Mouse (Mus musculus): ENCODE measurements at regions not wholly inside any gene's neighbourhood (a gene's known extent, or its start where the extent isn't known, plus 50 kb on each side); places are given as distances from the start of the nearest gene placed in this dataset.
"Not testable (repeated sequence)": the region's sequence is repeated elsewhere in the genome, so short reads cannot be mapped to it uniquely, and the experiment has no call there.

DNA sequence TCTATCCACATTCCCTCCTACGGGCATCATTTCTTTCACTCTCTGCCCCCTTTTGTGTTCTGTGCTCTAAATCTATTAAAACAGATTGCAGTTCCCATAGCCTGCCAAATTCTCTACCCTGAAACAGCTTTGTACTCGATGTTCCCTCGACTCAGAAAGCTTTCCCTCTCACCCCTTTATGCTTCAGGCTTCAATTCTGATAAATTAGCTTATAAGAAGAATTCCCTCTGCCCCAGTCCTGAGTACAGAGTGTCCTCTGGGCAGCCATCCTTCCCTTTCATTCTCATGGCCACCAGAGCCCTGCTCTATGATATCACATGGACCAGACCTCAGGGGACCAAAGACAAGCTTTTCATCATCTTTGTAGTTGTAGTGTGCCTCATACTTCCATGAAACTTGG is 163.6 kb downstream of the Cartpt start:
- no peak for DNase-seq

DNA sequence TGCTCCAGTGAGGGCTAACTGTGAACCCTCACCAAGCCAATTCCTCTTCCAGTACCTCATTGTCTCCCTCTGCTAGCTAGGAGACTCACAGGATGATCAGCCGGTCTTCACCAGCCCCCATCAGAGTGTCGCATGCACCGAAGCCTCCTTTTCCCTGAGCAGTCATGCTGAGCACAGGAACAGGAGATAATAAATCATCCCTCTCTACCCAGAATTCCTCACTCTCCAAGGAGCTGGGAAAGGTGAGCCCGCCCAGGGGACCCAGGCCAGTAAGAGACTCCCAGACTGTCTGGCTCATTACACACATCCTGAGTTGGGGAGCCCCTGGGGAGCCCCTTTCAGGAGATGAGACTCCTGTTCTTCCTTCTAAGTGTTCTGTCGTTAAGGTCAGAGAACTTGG is 171.7 kb downstream of the Cartpt start:
- peak; percentile 6 for DNase-seq

DNA sequence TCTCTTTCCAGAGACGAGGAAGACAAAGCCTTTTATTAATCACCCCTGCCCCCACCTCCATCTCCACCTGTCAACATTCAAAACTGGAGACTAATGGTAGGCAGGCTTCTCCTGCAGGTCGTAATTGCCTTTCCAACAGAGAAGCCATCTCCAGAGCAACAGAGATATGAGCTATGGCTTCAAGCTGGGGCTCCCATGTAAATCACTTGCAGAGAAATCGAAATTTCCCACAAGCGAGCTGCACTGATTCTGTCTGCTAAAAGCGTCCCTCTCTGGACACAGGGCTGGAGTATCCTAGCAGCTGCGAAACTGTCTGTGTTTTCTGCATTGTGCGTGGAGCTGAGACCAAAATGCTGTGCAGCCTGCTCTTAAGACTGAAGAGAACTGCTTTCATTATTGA is 176.6 kb downstream of the Cartpt start:
- DNase-seq: no peak

DNA sequence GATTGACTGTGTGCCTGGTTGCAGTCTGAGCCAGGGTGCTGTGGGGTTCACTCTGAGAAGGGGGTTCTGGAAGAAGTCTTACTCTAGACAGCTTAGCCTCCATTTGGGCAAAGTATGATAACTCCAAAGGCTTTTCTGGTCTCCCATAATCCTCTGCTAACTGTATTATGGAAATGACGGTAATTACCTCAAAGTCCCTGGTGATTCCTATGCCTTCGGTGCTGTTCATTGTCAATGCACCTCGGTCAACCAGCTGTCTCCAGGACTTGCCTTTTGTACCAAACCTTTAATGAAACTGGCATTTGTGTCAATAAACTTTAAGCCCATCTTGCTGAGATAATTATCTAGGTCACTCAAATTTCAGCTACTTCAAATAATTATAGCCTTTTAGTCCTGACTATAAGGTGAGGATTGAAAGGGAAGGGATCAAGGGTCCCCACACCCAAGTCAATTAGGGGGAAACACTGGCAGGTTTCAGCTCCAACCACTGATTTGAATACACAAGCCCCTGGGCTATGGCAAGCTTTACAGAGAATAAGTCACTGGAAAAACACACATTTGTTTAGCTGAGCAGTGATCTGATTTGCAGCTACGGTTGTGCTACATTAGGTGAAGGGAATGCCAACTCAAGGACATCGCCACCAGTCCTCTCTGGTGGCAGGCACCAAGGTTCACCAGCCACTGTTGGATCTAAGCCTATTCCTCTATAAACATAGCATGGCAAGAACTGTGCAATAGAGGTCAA is 177.5 kb downstream of the Cartpt start:
- DNase-seq: peak; percentile 28

DNA sequence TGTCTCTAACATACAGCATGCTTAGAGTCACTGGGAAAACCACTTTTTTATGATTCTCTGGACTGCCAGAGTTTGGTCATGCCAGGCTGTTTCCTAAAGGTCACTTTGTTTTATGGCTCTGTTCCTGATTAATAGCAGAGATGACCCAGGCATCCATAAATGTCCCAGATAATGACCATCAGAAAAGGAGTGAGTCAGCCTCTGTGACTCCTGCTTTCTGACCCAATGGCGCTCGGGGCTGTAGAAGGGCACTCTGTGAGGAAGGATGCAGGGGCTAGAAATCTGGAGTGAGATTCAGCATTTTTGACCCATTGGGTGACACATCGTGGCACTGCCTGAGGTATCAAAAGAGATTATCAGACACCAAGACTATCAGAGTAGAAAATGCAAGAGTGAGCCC is 180.3 kb downstream of the Cartpt start:
- DNase-seq: peak; percentile 61

DNA sequence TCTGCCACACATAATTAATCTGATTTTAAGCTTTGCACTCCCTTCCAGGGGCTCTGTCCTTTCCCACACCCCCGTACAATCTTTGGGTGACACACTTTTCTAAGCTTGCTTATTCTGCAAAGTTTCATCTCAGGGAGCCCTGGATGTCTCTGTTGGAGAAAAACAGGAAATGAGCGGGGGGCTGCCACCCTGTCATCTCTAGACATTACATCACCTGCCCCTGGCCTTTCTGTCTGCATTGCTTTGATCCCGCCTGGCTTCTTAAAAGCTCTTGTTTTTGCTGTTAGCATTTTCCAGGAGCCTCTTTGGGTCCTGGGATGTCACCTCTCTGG is 180.2 kb upstream of the Map1b start:
- peak; percentile 16 for DNase-seq

DNA sequence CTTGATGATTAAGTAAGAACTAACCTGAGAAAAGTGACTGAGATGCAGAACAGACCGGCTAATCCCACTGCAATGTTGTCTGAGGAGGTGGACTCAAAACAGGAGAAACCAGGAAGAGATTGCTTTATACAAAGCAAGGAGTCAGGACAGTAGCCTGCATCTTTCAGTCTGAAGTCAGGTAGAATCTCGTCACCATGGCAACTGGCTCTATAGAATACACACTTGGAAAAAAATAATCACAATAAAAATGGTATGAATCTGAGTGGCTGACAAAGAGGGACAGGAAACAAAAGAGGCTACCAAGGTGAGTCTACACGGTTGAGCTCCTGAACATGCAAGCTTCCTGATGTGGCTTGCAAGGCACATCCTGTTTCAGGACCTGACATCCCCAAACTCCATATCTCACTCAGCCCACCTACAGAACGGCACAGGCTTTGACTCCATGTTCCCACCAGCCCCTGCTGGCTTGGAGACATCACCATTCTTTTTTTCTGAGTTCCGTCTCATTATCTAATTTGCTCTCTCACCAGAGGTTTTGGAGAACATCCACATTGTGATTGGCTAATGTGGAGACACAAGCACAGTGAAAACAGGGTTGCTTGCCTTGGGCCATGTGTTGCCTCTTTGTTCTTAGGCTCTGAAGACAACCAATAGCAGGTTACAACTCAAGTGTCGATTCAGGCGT is 179.7 kb upstream of the Map1b start:
- DNase-seq: no peak

DNA sequence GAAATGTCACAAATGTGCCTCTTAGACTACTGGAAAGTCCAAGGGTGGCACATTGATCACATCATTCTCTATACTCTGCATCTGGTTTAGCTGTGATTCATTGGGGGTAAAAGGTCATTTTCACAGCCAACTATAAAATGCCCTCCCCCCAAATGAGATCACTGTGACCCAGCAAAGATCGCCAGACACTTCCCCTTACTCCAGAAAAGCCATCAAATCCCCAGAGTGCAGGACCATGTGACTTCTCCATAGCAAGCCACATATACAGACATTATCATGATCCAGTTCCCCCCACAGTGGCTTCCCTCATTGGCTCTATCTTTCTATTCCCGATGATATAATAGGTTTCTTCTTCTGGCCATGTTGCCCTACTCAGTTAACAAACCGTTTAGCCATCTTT is 163.6 kb upstream of the Map1b start:
- DNase-seq: no peak

DNA sequence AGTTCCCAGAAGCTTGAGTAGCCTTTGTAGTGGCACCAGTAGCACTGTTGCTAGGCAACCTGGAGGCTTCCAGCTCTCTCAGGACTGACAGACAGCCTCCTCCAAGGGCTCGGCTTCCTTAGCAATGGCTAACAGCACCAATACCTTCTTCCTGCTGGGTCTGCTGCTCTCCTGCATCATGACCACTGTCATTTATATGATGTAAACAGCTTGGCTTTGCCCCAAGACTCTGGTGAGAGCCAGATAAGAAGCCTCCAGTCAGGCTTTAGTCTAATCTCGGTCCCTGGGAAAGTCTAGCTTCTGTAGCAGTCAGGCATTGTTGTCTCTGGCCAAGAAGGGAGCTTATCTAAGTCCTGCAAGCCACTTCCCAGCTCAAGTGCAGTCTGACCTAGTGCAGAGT is 163.1 kb upstream of the Map1b start:
- peak; percentile 40 for DNase-seq

DNA sequence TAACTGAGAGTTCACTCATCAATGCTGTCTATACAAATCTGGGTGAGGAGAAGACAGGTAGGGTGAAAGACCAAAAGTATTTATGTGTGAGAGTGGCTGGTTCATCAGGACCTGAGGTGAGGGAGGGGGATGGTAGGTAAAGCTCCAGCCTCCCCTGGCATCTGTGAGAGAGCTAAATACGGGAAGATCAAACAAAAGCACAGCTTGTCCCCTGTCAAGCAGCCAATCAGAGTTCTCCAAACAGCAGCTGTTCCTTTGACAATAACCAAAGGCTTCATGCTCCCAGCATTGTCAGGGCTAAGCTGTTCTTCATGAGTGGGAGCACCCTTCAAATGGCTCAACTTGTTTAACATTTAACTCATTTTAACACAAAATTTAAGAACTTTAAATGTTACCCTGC is 160.1 kb upstream of the Map1b start:
- no peak for DNase-seq

DNA sequence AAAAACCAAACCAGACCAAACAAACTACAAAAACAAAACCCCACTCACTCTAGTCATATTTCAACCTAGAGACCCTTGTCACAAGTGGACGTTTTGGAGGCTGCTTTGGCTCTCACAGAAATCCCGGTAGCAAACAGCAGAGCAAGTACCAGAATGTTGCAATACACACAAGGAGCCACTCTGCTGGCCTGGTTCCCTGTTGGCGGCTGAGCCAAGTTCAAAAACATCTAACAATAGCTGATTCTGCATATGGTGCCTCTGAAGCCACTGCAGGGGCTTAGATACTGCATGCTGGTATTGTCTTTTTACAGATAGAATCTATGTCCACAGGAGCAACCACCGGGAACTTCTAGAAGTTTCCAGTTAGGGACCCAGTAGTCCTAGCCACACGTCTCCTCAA is 159.6 kb upstream of the Map1b start:
- DNase-seq: peak; percentile 31

DNA sequence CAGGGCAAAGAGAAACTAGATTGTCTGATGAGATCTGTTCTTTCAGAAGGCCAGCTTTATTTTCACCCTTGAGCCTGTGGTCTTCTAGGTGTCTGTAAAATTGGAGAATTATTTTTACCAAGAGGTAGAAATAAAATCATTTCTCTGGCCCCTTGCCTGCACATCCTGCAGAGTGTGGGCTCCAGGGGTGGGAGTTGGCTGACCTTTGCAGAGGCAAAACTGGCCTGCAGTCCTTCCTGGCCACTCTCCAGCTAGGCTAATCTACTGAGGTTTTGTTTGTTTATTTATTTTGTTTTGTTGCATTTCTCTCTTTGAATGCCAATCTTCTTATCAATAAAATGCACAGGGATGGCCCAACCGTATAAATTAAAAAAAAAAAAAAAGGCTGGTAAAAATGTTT is 156.4 kb upstream of the Map1b start:
- DNase-seq: peak; percentile 31

DNA sequence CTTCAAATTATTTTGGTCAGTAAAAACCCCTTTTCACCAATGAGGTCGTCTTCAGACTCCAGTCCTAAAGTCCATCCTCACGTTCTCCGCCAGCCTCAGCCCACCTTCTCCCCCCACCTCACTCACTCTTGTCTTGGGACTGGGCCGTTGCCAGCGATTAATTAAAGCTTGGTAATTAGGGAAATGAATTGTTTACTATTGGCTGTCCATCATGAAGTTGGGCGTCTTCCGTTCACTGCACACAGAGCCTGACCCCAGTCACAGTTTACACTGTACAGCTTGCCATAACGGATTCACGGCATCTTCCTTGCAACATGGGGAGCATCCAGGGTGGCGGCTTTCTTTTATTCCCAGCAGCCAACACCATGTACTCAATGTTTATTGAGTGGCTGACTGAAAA is 155.4 kb upstream of the Map1b start:
- no peak for DNase-seq

DNA sequence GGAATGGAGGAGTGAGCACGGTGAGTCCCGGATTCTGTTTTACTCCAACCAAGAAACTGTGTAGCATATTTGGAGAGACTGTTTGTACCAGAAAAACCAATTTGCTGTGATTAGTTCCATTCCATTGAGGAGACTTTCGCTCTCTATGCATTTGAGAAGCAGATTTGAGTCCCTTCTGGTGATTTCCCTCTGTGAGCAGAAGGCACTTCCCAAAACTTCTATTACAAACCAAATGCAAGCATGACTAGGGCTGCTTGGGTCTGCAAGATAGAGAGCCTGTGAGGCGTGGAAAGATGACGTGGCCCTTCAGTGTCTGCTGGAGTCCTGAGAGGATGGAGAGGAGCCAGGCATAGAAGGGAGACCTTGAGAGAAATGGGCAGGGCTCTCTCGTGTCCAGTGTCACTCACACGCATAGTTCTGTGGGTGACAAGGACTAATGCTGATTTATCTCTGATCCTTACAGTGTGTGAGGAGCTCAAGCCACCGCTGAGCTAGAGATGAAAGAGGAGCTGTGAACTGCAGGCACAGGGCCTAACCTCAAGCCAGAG is 153.7 kb upstream of the Map1b start:
- DNase-seq: peak; percentile 80

DNA sequence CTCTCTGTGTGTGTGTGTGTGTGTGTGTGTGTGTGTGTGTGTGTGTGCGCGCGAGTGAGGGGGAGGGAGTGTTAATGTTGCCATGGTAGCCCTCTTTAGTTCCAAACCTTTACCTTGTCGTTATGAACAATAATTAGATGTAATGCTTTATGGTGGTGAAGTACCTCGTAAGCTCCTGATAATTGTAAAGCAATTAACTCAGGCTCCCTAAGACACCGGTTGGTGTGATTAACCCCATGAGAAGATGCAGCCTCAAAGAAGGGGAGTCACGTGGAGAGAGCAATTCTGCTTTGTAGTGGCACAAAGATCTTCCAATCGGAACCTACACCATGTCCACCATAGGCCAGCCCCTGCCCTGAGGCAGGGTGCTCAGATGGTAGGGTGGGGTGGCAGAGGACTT is 152.3 kb upstream of the Map1b start:
- no peak for DNase-seq

DNA sequence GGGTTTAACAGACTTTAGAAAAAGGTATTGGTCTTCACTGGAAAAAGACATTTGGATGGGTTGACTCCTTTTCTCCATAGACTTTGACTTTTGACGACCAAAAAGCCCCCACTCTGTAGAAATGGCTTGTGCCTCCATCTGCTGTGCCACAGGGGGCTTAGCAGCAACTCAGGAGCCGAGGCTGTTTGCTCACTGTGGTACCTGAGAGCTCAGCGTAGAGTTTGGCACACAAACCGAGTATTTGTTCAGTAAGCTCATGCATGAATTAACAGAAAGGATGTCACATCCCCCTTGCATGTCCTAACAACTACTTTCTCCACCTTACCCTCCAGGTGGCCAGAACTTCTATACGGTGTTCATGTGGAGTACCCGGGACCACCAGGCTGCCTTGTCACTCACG is 149.7 kb upstream of the Map1b start:
- DNase-seq: no peak

DNA sequence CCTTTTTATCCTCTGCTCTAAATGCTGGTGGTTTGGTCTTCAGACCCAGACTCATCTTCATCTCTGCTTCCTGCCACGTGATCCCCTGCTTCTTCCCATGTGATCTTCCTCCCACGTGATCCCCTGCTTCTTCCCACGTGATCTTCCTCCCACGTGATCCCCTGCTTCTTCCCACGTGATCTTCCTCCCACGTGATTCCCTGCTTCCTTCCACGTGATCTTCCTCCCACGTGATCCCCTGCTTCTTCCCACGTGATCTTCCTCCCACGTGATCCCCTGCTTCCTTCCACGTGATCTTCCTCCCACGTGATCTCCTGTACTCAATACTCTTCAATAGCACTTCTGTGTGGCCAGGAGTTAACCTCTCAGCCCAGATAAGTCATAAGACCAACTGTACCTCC is 147.1 kb upstream of the Map1b start:
- not testable (repeated sequence) for DNase-seq

DNA sequence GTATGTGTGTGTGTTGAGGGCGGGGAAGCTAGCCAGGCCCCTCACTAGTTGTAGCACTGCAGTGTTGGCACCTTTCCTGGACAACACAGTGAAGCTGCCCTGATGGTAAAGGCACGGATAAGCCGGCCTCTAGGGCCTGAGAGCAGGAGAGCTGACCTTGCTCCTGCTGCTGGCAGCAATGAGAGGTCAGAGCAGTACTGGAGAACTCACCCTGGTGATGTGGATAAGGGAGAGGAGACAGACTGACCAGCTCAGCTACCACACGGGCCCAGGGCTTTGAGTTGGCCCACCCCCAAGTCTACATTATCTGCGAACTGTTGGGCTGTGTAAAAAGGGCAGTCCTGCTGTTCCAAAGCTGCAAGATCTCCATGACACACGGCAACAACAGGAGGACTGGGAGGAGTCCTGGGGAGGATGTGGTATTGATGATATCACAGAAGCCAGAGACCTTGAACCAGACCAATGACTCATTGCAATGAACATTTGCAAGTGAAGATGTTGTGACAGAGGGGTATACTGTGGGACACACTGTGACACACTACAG is 131.4 kb upstream of the Map1b start:
- DNase-seq: peak; percentile 54

DNA sequence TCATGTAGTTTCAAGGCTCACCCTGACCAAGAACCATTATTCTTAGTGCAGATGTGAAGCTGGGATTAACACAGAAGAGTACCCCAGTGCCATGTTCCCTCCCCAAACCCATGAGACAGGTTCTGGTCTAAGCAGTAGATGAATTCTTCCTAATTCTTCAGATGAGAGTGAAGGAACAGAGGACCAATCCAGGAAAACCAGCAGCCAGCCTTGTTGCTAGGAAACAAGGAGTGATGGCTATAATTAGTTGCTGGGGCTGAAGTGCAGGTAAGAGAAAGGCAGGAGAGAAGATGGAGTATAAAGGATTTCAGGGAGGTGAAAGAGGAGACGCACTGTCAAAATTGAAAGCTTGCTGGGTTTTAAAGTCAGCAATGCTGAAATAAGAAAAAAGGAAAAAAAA is 128.4 kb upstream of the Map1b start:
- DNase-seq: no peak

DNA sequence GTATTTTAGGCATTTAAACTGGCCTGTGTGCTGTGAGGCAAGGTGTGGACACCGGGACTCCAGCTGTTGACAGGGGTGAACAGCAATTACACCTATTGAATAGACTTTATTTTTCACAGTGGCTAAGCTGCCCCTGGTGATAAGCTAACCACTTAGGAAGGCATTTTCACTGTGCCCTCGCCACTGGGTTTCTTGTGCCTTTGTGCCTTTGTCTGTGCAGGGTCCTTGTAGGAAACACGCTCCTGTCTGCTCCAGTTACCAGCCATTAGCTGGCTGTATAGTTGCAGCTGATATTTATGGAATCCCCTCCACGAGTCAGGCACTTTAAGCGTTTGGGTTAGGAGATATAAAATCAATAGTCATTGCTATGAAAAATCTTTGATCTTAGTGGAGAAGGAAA is 126.5 kb upstream of the Map1b start:
- no peak for DNase-seq

DNA sequence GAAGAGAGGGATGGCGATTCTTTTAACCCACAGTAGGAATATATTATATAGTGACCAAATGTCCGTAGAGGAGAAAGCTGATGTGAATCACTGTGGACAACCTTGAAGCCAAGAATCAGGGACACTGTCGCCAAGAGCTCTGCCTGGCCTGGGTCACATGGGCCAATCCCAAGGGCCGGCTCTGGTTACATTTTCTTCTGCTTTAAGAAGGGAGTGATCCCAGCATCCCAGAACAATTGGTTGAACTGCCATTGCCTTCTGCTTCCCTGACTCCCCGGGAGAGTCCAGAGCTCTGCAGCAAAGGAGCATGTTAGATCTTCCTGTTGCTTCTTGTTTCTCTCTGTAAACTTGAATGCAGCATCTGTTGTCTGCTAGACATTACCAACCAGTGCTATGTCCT is 126.0 kb upstream of the Map1b start:
- peak; percentile 84 for DNase-seq

DNA sequence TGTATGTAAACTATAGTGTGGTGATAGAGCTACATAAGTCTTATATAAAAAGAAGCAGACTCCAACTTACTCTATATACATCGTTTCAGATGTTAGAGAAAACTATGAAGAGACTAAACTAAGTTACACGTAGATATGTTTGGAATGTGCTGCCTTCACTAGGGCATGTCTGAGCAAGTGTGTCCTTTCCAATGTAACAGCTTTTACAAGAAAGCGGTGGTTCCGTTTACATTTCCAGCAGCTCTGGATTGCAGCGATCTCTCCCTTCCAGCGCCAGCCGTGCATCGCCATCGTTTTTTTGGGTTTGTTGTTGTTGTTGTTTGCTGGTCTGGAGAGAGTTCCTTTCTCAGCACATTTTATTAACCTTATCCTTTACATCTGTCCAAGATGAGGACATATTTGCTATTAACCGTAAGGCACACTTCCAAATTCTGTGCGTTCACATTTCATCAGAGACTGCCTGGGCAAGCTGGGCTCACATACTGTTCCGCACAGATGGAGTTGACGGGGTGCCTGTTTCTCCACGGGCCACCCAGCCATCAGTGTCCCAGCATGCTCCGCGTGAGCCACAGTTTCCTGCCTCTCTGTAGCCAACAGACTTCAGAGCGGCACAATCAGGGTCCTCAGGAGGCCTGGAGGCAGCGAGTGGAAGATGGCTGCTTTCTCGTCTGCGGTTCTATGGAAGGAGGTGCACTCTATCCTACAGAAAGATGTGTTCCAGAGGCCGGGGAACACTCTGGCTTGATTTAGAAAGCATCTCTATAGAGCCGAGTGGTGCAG is 125.2 kb upstream of the Map1b start:
- DNase-seq: no peak

DNA sequence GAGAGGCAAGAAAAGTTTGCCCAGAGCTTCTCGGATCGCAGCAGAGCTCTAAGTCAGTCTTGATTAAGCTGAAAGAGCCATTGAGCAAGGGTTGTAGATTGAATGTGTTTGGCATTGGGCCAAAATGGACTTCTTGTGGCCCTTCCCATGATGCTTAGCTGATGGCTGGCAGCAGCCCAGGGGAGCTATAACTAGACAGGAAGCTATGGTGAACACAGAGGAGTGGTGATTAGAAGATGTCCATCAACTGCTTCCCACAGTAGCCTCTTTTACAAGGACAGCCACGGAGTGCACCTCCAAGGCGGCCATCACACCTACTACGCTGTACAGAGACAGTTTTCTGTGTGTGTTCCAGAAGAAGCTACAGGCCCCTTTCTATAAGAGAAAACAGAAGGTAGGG is 116.4 kb upstream of the Map1b start:
- DNase-seq: no peak

All from adrenal gland, postnatal 14 days (tissue).